Mouse (Mus musculus) G1E-ER4 (cell line): ENCODE measurements at regions not wholly inside any gene's neighbourhood (a gene's known extent, or its start where the extent isn't known, plus 50 kb on each side); places are given as distances from the start of the nearest gene placed in this dataset.

Experiments
- GATA1 ChIP-seq: IDR thresholded peaks from one replicate; pipeline ENCODE4 v1.8.0; 2012; ENCODE audit warnings: low read length, inconsistent platforms

DNA sequence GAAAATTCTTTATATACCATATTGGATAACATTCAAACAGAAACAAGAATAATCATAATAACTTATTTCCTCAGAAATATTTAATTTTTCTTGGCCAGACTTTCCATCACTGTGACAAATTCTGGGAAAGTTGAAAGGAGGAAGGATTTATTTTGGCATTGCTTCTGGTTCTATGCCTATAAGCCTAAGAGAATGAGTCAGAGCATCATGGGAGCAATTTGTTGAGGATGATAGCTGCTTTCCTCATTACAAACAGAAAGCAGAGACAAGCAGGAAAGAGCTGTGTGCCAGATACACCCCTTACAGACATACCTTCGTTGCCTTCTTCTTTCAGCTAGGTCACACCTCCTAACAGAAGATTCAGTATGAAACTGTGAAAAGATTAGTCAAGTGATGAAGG lies 115.3 kb downstream of the Rgs21 start:
- TF ChIP-seq GATA1 = no peak

DNA sequence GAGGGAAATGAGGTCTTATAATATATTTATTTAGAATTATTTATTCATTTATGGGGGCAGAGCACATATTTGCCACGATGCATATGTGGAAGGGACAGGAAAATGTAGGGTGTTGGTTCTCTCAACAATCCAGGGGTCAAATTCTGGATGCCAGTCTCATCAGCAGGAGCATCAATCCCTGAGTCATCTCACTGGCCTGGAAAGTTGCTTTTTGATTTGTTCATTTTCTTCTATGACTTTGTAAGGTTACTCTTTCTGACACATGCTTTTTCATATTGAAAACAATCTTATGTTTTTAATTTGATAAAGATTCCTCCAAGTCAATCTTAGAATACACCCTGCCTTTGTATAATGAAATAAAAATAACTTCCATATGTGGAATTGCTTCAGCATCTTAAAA lies 115.7 kb downstream of the Rgs21 start:
- no peak for TF ChIP-seq GATA1

DNA sequence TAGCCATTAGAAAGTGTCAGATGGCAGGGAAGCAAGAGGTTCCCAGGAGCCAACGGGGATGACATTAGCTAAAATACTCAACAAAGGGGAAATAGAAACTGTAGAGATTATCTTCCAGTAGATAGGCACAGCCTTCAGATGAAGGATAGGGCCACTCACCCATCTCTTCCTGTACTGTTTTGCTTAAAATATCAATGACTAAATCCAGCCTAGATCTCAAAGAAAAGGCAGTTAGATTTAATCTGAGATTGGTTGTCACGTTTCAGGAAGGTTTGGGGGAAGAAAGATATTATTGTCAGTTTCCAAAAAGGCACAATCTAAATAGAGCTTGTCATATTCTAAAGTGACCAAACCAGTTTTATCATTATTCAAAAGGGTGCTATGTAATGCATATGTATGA lies 130.8 kb downstream of the Rgs21 start:
- TF ChIP-seq GATA1 = peak; percentile 32

DNA sequence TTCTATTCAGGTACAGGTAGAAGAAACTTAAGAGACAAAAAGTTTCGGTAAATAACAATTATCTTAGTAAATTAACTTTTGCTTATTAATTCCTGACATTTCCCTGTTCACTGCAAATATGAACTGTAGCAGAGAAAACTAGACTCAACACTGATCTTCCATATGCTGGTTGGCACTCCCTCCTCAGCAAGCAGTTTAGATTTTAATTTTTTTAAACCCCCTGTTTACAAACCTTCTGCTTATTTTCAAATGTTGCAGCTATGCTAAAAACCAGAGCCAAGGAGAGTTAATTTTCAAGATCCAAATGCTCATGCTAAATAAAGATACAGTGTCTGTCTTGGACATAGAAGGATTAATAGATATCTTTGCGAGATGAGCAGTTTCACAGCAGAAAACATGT lies 134.7 kb downstream of the Rgs21 start:
- no peak for TF ChIP-seq GATA1

DNA sequence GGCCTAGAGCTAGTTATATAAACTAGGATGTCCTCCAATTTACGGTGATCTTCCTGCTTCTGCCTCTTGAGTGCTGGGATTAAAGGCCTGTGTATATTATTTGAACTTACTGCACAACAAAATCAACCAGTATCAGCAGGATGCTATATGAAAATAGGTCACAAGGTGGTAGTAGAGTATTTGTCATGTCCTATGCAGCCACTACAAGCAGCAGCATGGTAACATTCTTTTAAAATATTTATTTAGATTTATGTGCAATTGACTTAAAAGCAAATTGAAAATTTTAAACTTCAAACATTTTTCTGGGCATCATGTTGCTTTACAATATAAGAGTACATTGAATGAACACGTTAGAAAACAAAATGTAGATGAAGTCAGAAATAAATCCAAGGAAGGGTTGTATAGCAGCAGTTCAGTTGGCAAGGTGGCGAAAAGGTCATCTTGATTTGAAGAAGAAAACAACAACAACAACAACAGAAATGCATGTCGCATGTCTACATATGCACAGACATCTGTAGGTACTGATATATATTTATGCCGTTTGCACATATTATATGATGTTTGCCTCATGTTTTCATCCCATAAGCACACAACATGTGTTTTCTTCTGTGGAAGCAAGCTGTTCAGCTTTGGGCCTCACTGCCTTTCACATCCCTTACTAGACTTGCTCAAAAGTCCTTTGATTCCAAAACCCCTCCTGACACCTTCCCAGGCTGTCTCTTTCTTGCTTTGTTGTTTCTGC lies 135.8 kb downstream of the Rgs21 start:
- no peak for TF ChIP-seq GATA1

DNA sequence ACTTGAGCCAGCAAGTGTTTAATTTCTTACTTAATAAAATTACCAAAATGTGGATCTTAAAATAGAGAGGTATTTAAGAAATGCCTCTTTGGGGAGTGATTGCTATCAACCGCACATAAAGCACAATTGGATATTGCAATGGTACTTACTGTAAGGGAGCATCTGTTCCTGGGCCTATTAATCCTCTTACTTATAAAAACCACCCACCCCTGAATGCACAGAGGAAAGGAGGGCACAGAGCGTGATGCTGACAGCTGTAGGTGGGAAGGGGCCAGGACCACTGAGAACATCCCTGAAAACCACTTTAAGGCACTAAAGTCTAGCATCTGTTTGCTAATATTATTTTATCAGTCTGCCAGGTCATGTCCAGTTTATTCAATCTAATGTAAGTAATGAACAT lies 146.1 kb downstream of the Rgs21 start:
- no peak for TF ChIP-seq GATA1

DNA sequence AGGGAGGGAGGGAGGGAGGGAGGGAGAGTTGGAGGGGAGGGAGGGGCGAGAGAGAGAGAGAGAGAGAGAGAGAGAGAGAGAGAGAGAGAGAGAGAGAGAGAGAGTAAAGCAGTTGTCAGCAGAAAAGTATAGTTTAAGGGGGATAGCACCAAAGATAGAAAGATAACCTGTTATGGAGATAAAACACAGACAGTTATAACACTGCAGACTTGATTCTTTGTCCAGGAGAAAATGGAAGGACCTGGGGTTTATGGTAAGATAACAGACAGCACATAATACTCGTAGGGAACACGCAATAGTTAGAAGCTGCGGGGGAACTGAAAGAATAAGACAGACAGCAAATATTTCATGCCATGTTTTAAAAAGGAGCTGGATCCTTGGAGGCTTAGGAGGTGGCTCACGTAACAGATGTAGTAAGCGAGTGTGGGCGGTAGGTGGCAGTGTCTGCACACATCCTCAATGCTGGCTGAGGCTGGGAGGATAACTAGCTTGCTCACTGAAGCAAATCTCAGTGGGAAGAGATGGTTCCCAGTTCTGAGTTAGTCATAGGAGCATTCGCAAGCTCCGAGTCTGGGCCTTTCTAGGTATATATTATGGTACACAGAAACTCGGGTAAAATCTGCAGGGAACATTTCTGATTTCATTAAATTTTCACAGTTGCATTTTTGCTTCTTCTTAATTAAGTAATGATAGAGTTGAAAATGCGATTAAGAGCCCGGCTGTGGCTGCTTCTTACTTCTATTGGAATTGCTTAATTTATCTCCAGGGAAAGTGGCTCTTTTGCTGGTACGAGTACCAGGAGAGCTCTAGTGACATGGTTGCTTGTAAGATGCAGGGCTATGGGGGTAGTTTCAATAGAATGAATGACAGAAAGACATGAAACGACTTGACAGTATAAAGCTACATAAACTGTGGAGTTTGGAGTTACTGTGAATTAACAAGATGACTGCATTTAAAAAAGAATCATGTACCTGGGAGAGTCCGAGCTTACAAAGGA lies 157.6 kb upstream of the Rgs1 start:
- no peak for TF ChIP-seq GATA1

DNA sequence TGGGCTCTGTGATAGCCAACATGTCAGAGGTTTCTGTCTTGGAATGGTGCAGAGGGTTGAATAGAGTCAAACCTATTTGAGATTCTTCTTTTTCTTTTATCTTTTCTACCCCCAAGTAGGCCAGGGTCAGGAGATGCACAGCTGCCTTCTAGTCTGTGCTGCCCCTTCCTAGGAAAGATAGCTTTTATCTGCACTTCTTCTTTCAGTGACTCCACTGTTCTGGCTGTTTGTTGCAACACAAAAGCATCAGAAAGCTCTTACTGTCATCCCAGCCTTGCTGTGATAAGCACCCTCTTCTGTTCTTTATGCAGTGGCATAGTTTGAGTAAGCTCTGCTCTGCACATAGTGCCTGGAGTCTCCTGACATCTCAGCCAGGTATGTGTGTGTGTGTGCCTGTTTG lies 156.7 kb upstream of the Rgs1 start:
- TF ChIP-seq GATA1 = no peak

DNA sequence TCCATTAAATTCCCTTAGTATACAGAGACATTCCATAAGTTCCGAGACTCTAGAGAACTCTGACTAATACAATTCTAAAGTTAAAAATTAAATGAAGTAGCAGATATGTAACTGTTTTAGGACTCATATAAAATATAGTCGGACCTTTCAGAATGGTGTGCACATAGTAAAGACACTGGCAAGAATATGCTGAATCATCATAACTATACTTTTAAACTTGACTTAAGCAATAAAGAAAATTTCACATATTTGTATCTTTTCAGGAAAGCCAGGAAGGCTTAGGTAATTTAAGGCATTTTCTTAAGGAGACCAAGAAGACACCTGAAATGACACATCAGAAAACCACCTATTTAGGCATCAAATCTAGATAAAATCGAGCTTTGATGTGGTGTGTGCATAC lies 156.0 kb upstream of the Rgs1 start:
- no peak for TF ChIP-seq GATA1

DNA sequence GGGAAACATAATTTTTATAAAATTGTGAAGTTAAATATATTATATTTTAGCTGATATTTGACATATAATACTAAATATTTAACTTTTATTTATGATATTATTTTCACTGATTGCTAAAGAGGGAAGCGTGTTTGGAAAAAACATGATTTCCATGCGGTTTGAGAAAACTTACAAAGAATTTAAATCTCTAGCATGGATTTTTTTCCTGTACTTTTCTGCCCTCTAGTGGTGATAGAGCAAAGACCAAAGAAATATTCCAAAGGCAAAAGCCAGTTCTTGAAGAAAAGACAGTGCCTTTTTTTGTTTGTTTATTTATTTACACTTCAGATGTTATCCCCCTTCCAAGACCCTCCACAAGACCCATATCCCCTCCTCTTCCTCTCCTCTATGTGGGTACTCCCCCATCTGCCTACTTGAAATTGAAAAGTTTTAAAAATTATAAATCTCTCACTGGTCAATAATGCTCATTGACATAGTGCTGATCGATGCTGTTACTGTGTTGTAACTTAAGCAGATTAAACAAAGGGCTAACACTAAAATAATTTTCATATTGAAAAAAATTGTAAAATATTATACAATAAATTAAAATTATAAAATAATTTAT lies 131.1 kb upstream of the Rgs1 start:
- no peak for TF ChIP-seq GATA1

DNA sequence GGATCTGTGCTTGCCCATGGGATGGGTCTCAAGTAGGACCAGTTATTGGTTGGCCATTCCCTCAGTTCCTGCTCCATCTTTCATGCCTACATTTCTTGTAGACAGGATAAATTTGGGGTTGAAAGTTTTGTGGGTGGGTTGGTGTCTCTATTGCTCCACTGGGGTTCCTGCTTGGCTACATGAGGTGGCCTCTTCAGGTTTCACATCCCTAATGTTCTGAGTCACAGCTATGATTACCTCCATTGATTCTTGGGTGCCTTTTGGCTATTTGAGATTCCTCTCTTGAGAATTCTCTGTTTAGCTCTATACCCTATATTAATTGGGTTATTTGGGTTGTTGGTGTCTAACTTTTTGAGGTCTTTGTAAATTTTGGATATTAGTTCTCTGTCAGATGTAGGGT lies 125.1 kb upstream of the Rgs1 start:
- TF ChIP-seq GATA1 = no peak

DNA sequence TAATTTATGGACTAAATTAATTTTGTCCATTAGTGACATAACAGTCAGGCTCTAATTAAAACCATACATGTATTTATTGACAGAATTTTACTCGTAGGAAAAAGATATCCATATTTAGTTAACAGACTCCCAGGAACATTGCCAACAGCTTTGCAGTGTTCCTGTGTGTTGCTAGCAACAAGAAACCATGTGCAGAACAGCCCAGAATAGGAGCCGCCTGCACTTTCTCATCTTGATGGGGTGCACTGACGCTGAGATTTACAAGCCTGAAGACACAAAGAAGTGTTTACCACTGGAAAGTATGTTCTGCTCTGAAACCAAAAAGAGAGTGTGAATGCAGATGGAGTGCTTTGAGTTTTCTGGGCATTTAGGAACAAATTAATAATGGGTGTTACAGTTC lies 118.5 kb upstream of the Rgs1 start:
- no peak for TF ChIP-seq GATA1

DNA sequence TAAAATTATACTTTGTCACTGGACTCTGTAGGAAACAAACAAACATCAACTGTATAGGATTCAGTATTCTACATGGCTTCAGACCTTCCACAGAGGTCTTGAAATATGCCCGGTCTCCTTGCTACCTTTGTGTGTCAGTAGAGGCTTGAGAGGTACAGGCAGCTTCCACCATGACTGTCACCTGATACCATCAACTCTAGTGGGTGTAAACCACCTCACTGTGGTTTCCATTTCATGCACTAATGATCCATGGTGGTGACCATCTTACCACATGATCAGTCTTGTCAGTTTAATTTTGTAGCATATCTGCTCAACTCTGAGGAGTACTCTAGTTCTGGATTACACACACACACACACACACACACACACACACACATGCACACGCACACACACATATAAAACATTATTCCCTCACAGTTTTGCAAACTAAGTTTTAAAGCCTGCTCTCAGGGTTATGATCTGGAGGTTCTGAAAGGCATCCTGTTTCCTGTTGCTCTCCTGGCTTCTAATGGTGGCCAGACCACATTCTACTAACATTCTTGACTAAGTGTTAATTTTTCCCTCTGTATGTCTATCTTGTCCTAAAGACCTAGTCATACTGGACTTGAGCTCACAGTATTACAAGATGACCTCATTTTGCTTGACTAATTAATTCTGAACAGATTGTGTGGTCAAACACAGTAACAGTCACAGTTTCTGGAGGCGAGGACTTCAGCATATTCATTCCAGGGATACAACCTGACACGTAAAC lies 106.7 kb upstream of the Rgs1 start:
- peak; percentile 36 for TF ChIP-seq GATA1

DNA sequence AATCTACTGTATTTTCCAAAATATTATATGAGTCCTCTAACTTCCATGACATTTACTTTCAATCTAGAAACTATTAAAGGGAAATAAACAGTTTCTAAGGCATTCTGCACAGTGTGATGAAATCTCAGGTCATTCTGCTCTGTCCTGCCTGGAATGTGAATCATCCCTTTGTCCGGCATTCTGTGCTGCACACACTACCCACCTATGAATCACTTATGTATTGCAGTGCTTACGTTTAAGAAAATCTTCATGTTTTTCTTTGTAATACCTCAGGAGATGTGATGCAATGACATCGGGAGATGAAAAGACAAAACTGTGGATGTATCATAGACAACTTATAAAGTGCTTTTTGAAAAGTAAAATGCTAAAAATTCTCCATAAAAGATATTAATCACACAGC lies 106.0 kb upstream of the Rgs1 start:
- TF ChIP-seq GATA1 = no peak

DNA sequence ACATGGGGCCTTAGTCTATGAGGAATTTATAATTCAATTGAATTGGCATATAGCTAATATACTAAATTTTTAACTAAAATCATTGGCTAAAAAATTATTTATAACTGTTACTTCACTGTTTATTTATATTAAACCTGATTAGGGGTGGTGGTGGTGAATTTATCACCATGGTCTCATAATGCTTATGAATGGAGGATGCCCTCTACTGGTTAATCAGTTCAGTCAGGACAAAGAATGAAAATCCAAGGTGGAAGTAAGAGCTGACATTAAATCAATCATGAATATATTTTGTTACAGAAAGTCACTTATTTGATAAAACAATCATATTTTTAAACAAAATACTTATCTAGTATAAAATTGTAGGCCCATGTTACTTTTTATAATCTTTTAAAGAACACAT lies 104.3 kb upstream of the Rgs1 start:
- TF ChIP-seq GATA1 = no peak

DNA sequence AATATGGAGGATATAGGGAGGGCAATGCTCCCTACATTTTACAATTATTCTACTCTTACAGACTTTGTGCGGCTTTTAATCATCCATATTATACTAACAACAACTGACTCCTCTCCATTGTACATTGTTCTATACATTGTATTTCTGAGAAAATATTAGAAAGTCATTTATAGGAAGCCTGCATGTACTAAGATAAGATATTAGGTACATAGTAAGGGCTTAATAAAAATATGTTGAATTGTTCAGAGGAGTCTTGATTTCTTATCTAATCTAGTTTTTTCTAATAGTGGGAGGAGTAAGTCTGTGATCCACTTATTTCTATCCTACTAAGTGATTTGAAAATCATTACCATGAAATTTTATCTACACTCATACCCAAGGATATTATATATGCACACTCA lies 94.8 kb upstream of the Rgs1 start:
- no peak for TF ChIP-seq GATA1
